ENCODE assay signal across 10 mouse cellular contexts in genomic region chr6:57823461-57823860, GRCm38 (mm10). TPM values are rescaled to one million over a fixed set of nuclear protein-coding genes. Genes with fewer than 3 reads are reported as not detected.
DNase-seq lines count a peak whose midpoint lies in the region; ATAC-seq lines count a peak whose summit lies in the region.
"Had no signal": no experiment of that assay in that cellular context is flagged by ENCODE, and none has a peak within 500 bp of the region (broad histone marks: within the 10 kb centered on the region; RNA-seq: fewer than 3 reads in every experiment).

No protein-coding gene starts in this region.

- H3K9me3 ChIP-seq in heart, embryonic 12.5 days (replicated peaks) = no peaks in the 10 kb centered on the region
- H3K9me3 ChIP-seq in hindbrain, embryonic 10.5 days = no peaks in the 10 kb centered on the region
- no peaks in the 10 kb centered on the region for H3K9me3 ChIP-seq in midbrain, embryonic 10.5 days (replicated peaks)

- WGBS in heart, embryonic 12.5 days = 26% methylated on average over 3 of the region's 3 CpGs
- 52% methylated on average over 3 of the region's 3 CpGs for WGBS in hindbrain, embryonic 10.5 days
- WGBS in midbrain, embryonic 10.5 days = 44% methylated on average over 3 of the region's 3 CpGs

- peak overlapping the region; percentile 33 for H3K4me3 ChIP-seq in heart, embryonic 12.5 days
- peak overlapping the region; percentile 89 for H3K4me3 ChIP-seq in hindbrain, embryonic 10.5 days
- peak overlapping the region; percentile 77 for H3K4me3 ChIP-seq in midbrain, embryonic 10.5 days

- H3K27ac ChIP-seq in heart, embryonic 12.5 days (ENCODE audit: poor library complexity, severe bottlenecking) = no peak overlapping the region
- H3K27ac ChIP-seq in hindbrain, embryonic 10.5 days = peak overlapping the region; percentile 40; the same call in 1 of the 2 replicates
- no peak overlapping the region for H3K27ac ChIP-seq in midbrain, embryonic 10.5 days (replicated peaks)

- H3K4me1 ChIP-seq in heart, embryonic 12.5 days (replicated peaks) = peaks cover 10% of the 10 kb centered on the region
- peaks cover 22% of the 10 kb centered on the region for H3K4me1 ChIP-seq in hindbrain, embryonic 10.5 days (replicated peaks)
- H3K4me1 ChIP-seq in midbrain, embryonic 10.5 days = peaks cover 21% of the 10 kb centered on the region

- peak overlapping the region; percentile 45; the same call in 1 of the 2 replicates for H3K9ac ChIP-seq in heart, embryonic 12.5 days

- H3K36me3 ChIP-seq in heart, embryonic 12.5 days = no peaks in the 10 kb centered on the region
- H3K36me3 ChIP-seq in hindbrain, embryonic 10.5 days = no peaks in the 10 kb centered on the region
- H3K36me3 ChIP-seq in midbrain, embryonic 10.5 days = 0 out of 2 replicates have a peak, but pooled peaks cover 6% of the 10 kb centered on the region

- no peak for DNase-seq in heart, adult 11 months
- peak; percentile 18 for DNase-seq in T-cell, adult 2 months (ENCODE audit: low spot score)
- no peak for DNase-seq in hindbrain, embryonic 10.5 days (ENCODE audit: low spot score)
- no peak for DNase-seq in midbrain, embryonic 10.5 days (ENCODE audit: low spot score)
- no peak for DNase-seq in cerebellum, adult 11 months
- DNase-seq in adrenal gland, adult (ENCODE audit: inconsistent age in 2 of 2, low spot score in 1 of 2) = no peak
- DNase-seq in thymus, postnatal 36 days = no peak
- DNase-seq: kidney, postnatal 10 days had no signal

- no peak for ATAC-seq in heart, embryonic 12.5 days (ENCODE audit: insufficient number of reproducible peaks, low FRiP score)

- H3K4me2 ChIP-seq in heart, embryonic 12.5 days = peak overlapping the region; percentile 58

- no peaks in the 10 kb centered on the region for H3K27me3 ChIP-seq in heart, embryonic 12.5 days (replicated peaks)
- no peaks in the 10 kb centered on the region for H3K27me3 ChIP-seq in hindbrain, embryonic 10.5 days (ENCODE audit: insufficient read depth, poor library complexity, severe bottlenecking)
- H3K27me3 ChIP-seq in midbrain, embryonic 10.5 days (ENCODE audit: low read depth, poor library complexity, severe bottlenecking) = no peaks in the 10 kb centered on the region

RNA-seq across cellular contexts. Expression of gene Vopp1, which starts 1.5 kb away (rescaled TPM):
- polyA plus RNA-seq in heart, embryonic 12.5 days (2016; fragmentation: Nextera tagmentation; extraction: Ambion mirVana) = 33.3 and 39.1 TPM in 2 replicates
- polyA plus RNA-seq in hindbrain, embryonic 10.5 days (2016; fragmentation: Nextera tagmentation; extraction: Ambion mirVana) = 61.3 and 72.1 TPM in 2 replicates
- 61.6 and 72.9 TPM in 2 replicates for polyA plus RNA-seq in midbrain, embryonic 10.5 days (2016; fragmentation: Nextera tagmentation; extraction: Ambion mirVana)

RNA-seq across cellular contexts. Expression of gene Vmn1r21, which starts 26.7 kb away (rescaled TPM):
- polyA plus RNA-seq in heart, embryonic 12.5 days (2016; fragmentation: Nextera tagmentation; extraction: Ambion mirVana) = not detected in 2 replicates
- polyA plus RNA-seq in hindbrain, embryonic 10.5 days (2016; fragmentation: Nextera tagmentation; extraction: Ambion mirVana) = not detected in 2 replicates
- 0.07 TPM in 1 of 2 replicates, not detected in the other for polyA plus RNA-seq in midbrain, embryonic 10.5 days (2016; fragmentation: Nextera tagmentation; extraction: Ambion mirVana)
- polyA plus RNA-seq: C2C12 had no signal

Comparison
In these comparisons a context has a peak if more than half of its experiments do, and no peak if none do; other contexts are left out.
1. H3K4me3 ChIP-seq: peak in every context shown above with its lines; median percentile 89 in hindbrain, embryonic 10.5 days; 77 in midbrain, embryonic 10.5 days; 33 in heart, embryonic 12.5 days.